Mouse (Mus musculus) megakaryocyte, embryonic 14.5 days (primary cell): Measurements from ENCODE around the gene Elk3.

Experiments
- FLI1 ChIP-seq: IDR thresholded peaks from 2 replicates; pipeline ENCODE4 v1.6.1; 2012; ENCODE audit warnings: low read length, inconsistent platforms, mixed read lengths
- GATA1 ChIP-seq: IDR thresholded peaks from 3 replicates; pipeline ENCODE4 v1.6.1; 2012; ENCODE audit warnings: mixed read lengths, low read length, inconsistent platforms, borderline replicate concordance

DNA sequence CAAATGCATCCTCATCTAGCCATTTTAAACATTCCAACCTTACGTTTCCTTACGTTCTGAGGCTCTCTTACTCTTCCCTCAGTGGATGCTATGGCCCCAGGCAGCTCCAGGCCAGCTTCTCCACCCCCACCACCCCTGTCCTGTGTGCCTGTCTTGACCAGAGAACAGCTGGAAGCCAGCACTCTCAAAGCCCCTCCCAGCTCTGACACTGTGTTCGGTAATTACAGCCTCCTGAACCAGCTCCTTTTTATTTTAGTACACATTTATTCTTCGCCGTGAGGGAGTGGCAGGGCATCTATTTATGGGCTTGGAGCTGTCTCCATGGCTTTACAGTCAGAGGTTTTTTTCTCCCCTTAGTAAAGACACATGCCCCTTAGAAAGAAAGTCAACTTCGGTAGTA lies 63.0 kb downstream of the Elk3 start:
- TF ChIP-seq GATA1: no peak
- no peak for TF ChIP-seq FLI1
